Mouse (Mus musculus) ES-Bruce4 (cell line): Measurements from ENCODE around the gene Rassf4.

Experiments used
- CTCF ChIP-seq: IDR thresholded peaks from one replicate; pipeline ENCODE4 v1.8.1; 2011; ENCODE audit warnings: low read depth, low read length
- POLR2A ChIP-seq: IDR thresholded peaks from one replicate; pipeline ENCODE4 v1.8.1; 2011; ENCODE audit warnings: low read length; ENCODE audit not compliant: insufficient read depth

DNA sequence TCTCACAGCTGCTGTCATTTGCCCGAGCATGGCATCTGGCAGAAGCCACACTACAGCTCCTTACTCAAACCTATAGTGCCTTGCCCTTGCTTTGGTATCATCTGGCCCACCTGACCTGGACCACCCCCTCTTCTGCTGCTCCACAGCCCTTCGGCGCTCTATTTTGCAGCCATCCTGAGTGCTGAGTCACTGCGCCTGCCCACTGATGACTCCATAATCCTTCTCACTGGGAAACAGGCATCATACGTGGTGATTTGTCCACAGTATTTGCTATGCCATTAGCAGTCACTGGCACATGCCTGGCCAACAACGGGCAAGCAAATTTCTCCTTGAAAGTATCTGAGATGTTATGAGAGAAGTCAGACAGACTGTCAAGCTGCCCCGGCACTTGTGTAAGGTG lies 23.9 kb downstream of the Rassf4 start:
- TF ChIP-seq CTCF (no peak), POLR2A (no peak)
